Mouse (Mus musculus) spleen, postnatal 0 days (tissue): Measurements from ENCODE around the gene Stk4. TPM values are rescaled to one million over a fixed set of nuclear protein-coding genes. Genes with fewer than 3 reads are reported as not detected.

ENCODE experiments used
- polyA plus RNA-seq: library from polyadenylated mRNA; unstranded; fragments of >200 nt; fragmentation: Nextera tagmentation; extraction: Ambion mirVana; gene quantifications from 2 replicates; pipeline ENCODE4 v1.2.1, GENCODE M21; 2015

Gene Stk4
- 20.1 and 20.5 TPM in 2 replicates for polyA plus RNA-seq

DNA sequence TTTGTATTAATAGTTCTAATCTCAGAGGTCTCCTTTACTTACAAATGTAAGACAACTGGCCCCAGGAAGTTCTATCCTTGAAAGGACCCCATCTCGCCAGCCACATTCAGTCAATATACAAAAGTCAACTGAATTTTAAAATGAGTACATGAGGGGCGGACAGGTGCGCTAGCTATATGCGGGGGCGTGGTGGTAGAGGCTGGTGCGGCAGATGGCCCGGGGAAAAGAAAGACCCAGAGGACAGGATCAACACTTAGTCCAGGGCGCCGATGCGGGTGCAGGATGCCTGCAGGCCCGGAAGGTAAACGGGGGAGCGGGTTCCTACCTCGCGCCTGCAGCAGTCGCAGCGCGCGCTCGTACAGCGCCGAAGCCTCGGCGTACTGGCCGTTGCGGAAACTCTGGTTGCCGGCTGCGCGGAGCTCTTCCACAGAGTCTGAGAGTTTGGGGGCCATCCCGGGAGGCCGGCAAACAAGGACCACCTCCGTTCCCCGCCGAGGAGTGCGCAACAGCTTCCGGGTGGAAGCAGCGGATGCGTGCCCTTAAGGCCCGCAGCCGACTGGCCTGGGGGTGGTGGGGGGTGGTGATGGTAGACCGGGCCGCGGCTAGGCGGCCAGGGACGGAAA lies at the start of gene Stk4:
Stk4 (plus strand) TSS at position 181 of the 623 bp plus-strand sequence.

DNA sequence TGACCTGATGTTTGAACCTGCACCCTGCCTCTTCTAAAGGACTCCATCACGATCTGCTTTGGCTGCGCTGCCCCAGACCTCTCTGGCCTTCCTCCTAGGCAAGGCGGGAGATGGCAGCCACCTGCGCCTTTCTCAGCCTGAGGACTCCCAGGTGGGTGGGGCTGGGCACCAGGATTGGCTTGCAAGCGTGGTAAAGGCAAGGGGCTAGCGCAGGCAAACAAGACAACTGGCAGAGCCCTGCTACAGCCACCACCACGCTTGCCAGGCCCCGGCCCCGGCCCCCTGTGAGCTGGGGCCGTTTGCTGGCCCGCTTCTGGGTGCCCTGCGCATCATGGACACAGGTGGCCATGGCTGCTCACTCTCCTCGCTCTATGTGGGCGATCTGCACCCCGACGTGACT lies 45.0 kb upstream of the Stk4 start, which contains the start of gene Pabpc1l:
Pabpc1l (plus strand) TSS at position 301 of the 400 bp plus-strand sequence.

DNA sequence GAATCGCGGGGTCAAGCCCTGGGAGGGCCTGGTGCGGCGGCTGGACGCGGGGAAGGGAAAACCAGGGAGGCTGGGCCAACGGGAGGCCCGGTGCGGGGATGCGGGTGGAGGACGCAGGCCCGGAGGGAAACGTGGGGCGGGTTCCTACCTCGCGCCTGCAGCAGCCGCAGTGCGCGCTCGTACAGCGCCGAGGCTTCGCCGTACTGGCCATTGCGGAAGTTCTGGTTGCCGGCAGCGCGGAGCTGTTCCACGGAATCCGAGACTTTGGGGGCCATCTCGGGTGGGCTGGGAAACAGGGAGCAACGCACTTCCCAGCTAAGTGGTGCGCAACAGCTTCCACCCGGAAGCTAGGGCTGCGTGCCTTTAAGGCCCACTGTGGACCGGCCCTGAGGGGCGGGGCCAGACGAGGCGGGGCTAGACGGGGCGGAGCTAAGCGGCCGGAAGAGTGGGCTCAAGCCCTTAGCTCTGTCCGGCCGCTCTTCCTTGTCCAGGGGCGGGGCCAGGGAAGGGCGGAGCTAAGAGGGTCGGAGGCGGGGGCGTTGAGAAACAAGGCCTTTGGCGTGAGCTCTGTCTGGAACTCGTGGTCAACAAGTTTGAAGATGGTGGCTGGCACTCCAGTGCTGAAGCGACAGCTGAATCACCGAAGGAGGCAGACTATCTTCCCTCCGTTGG lies 779 bp downstream of the Stk4 start, which contains the start of gene Tomm34:
Tomm34 (minus strand) TSS at position 405 of the 672 bp plus-strand sequence.

DNA sequence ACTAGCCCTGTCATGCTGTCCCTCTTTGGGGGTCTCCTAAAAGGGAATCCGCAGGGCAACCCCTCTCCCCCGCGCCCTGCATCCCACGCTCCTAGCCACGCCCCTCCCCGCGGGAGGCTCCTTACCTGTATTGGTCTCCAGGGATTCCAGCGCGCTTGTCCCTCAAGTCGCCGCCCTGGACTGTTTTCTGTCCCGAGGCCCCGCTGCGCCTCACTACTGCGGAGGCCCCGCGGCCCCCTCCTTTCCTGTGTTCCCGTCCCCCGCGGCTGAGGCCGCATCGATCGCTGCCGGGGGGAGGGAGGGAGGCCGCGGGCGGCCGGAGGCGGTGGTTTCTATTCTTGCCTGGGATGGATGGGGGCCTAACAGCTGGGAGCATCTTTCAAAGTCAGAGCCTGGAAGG lies 100.8 kb downstream of the Stk4 start, which contains the start of gene Kcns1:
Kcns1 (minus strand) TSS at position 212 of the 400 bp plus-strand sequence.

DNA sequence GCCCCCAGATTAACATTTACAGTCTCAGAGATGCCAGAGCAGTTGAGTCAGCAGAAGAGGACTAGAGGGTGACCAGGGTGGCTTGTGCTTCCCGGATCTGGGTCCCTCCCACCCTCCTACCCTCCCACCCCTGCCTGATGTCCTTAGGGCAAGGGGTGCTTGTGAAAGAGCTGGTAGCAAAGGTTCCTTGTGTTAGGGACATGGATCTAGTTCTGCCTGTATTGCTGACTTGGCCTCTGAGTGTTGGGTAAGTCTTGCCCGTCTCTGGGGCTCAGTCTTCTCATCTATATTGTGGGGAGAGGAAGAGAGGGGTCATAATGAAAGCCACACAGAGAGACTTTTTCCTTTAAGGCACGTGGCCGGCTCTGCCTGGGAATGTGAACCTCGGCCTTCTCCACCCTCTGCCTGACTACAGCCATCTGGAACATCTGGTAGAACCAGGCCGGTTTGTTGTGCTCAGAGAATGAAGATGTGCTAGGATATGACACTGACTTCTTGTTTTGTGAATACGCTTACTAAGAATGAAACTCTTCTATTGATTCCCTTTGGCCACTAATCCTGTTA lies 112.7 kb downstream of the Stk4 start, which contains the start of gene Wfdc5:
Wfdc5 (minus strand) TSS at position 51 of the 564 bp plus-strand sequence.

DNA sequence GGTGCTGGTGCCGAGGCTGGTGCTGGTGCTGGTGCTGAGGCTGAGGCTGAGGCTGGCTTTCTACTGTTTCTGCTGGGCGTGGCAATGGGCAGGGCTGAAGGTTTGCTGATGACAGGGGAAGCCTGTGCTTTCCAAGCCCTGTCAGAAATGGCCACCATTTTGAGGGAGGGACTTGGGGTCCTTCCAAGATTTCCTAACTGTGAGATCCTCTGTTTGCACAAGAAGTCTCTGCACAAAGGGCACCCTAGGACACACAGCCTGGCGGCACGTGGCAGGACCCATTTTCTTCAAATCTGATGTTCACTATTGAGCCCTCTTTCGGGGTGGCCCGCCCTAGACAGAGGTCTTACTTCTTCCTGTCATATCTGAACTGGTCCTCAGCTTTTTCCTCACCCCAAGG lies 120.5 kb downstream of the Stk4 start, which contains the start of gene Wfdc12:
Wfdc12 (minus strand) TSS at position 33 of the 400 bp plus-strand sequence.

DNA sequence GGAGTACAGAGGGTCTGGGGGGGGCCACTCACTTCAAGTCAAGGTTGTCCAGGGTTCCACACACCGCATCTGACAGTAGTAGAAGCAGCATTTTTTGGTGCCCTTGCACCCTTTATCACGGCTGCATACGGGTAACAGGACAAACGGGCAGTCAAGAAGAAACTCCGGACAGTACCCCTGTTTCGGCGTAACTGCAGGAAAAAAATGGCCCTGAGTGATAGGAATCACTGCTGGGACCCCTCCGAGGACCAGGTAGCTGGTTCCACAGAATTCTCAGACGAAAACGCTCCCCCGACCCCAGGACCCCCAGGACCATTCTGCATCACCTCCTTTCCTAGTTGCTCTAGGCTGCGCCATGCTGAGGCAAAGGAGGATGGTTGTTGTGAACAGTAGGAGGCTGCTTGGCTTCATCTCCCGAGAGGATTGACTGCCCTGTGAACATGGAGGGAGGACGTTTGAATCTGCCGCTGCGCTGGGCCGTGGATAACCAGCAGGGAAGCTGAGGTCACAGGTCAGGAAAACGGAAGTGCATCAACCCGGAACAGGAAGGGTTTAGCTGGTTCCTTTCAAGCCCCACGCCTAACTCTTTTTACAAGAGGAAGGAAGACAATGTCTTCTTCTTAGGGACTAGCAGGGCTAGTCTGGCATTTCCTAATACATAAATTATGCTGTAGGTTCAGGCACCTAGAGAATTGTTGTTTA lies 129.7 kb downstream of the Stk4 start, which contains the start of gene Wfdc15a:
Wfdc15a (minus strand) TSS at position 505 of the 702 bp plus-strand sequence.

Other genes starting within 250 kb of the Stk4 start
- gene Ccn5, start 249.5 kb upstream of the Stk4 start, polyA plus RNA-seq: 0.11 and 0.22 TPM in 2 replicates
- gene Kcnk15, start 216.7 kb upstream of the Stk4 start, polyA plus RNA-seq: not detected in 2 replicates
- gene Rims4, start 151.6 kb upstream of the Stk4 start, polyA plus RNA-seq: 0.02 TPM in 1 of 2 replicates, not detected in the other
- gene Ywhab, start 75.4 kb upstream of the Stk4 start, polyA plus RNA-seq: 132 and 147 TPM in 2 replicates
- gene Pabpc1l, start 44.9 kb upstream of the Stk4 start, polyA plus RNA-seq: 1.3 and 2.5 TPM in 2 replicates
- 30.8 and 36.3 TPM in 2 replicates for gene Tomm34, start 847 bp downstream of the Stk4 start, polyA plus RNA-seq
- not detected in 2 replicates for gene Kcns1, start 100.8 kb downstream of the Stk4 start, polyA plus RNA-seq
- gene Wfdc5, start 112.4 kb downstream of the Stk4 start, polyA plus RNA-seq: not detected in 2 replicates
- gene Wfdc12, start 120.3 kb downstream of the Stk4 start, polyA plus RNA-seq: not detected in 2 replicates
- gene Wfdc15a, start 129.8 kb downstream of the Stk4 start, polyA plus RNA-seq: not detected in 2 replicates
- gene Wfdc15b, start 151.3 kb downstream of the Stk4 start, polyA plus RNA-seq: 0.73 TPM in 1 of 2 replicates, not detected in the other
- gene Svs2, start 168.1 kb downstream of the Stk4 start, polyA plus RNA-seq: not detected in 2 replicates
- not detected in 2 replicates for gene Svs3b, start 186.3 kb downstream of the Stk4 start, polyA plus RNA-seq
- not detected in 2 replicates for gene Svs4, start 208.1 kb downstream of the Stk4 start, polyA plus RNA-seq
- not detected in 2 replicates for gene Svs3a, start 218.9 kb downstream of the Stk4 start, polyA plus RNA-seq
- not detected in 2 replicates for gene Svs6, start 246.4 kb downstream of the Stk4 start, polyA plus RNA-seq